Mouse (Mus musculus) stomach, postnatal 0 days (tissue): Measurements from ENCODE around the gene Kifc1. TPM values are rescaled to one million over a fixed set of nuclear protein-coding genes. Genes with fewer than 3 reads are reported as not detected.
A peak's percentile ranks its signal among the peaks of the same experiment; 100 is the strongest.

Experiments
- ATAC-seq: fragments of 200-750 bp; cut with Nextera tagmentation; 2 replicates; pipeline ENCODE4 v1.8.0; 2017; ENCODE audit not compliant: low FRiP score, low TSS enrichment
- DNase-seq: peaks from one replicate; pipeline ENCODE4 v3.0.0-alpha.2; 2016; ENCODE audit warnings: low spot score
- H3K27ac ChIP-seq: fragments of 300-500 bp; sonication (generic); replicated peaks from 2 replicates; pipeline ENCODE4 v1.5.1; 2014; ENCODE audit warnings: mild to moderate bottlenecking, control low read depth
- H3K27me3 ChIP-seq: fragments of 300-500 bp; sonication (generic); 2 replicates; pipeline ENCODE4 v1.6.1; 2014; ENCODE audit warnings: low read length; ENCODE audit not compliant: control insufficient read depth, insufficient read depth
- H3K36me3 ChIP-seq: fragments of 300-500 bp; sonication (generic); 2 replicates; pipeline ENCODE4 v1.6.1; 2014; ENCODE audit warnings: low read length, mixed read lengths; ENCODE audit not compliant: control insufficient read depth, insufficient read depth
- H3K4me1 ChIP-seq: fragments of 300-500 bp; sonication (generic); replicated peaks from 2 replicates; pipeline ENCODE4 v1.6.1; 2014; ENCODE audit warnings: antibody characterized with exemption; ENCODE audit not compliant: control insufficient read depth, insufficient read depth
- H3K4me2 ChIP-seq: fragments of 300-500 bp; sonication (generic); replicated peaks from 2 replicates; pipeline ENCODE4 v1.6.1; 2014; ENCODE audit warnings: low read depth, mild to moderate bottlenecking, control low read depth, moderate library complexity
- H3K4me3 ChIP-seq: fragments of 300-500 bp; sonication (generic); 2 replicates; pipeline ENCODE4 v1.5.1; 2014; ENCODE audit warnings: low read depth, low read length, control low read depth
- H3K9ac ChIP-seq: fragments of 300-500 bp; sonication (generic); 2 replicates; pipeline ENCODE4 v1.6.1; 2014; ENCODE audit warnings: mild to moderate bottlenecking, low read length, control low read depth, mixed read lengths
- H3K9me3 ChIP-seq: fragments of 300-500 bp; sonication (generic); 2 replicates; pipeline ENCODE4 v1.6.1; 2016; ENCODE audit warnings: low read length; ENCODE audit not compliant: control insufficient read depth
- CTCF ChIP-seq: IDR thresholded peaks from 2 replicates; pipeline ENCODE4 v1.5.1; 2016; ENCODE audit warnings: antibody characterized with exemption, low read depth, mild to moderate bottlenecking, moderate library complexity
- EP300 ChIP-seq: optimal IDR thresholded peaks from 2 replicates; pipeline ENCODE3; 2016; ENCODE audit warnings: antibody characterized with exemption
- WGBS: fragments of 180-500 bp; shearing (Covaris S2); extraction: QIAGEN DNeasy Blood & Tissue Kit; methylation state at CpG from one replicate; pipeline ENCODE4 v1.1.7; 2014; 5-methylcytosine and 5-hydroxymethylcytosine counted together
- microRNA-seq: library from miRNA; unstranded; fragments of <30 nt; microRNA quantifications from one replicate; pipeline ENCODE4, GENCODE M21; 2016
- polyA plus RNA-seq: library from polyadenylated mRNA; unstranded; fragments of >200 nt; fragmentation: Nextera tagmentation; extraction: Ambion mirVana; gene quantifications from 2 replicates; pipeline ENCODE4 v1.2.1, GENCODE M21; 2015

Kifc1 gene
- polyA plus RNA-seq, 1 experiment from 2014 or later = 1.7 TPM

DNA sequence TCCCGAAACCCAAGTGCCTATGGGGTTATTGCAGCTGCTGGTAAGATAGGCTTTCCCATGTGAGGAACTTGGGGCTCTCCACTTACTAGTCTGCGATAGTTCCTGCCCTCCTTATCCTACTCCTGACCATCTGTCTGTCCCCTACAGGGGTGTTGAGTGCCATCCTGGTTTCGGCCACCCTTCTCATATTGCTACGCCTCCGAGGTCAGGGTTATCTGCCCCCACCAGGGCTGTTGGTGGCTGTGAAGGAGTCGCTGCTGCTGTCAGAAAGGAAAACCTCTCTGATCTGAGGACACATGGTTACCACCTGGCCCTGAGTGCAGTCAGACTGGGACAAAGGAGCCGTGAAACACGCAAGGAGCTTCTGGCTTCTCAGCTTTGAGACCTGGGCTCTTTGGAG is 42.3 kb downstream of the Kifc1 start:
- no peak overlapping the region for H3K4me2 ChIP-seq
- 87% methylated on average over 8 of the region's 8 CpGs for WGBS

GRCm38 (mm10) chr17:33844196-33844595 is 46.3 kb downstream of the Kifc1 start:
- WGBS = 67% methylated on average over 1 of the region's 1 CpGs
- Histone ChIP-seq H3K27ac (no peak overlapping the region), H3K9me3 (no peaks in the 10 kb centered on the region), H3K4me2 (no peak overlapping the region), H3K9ac (no peak overlapping the region), H3K4me3 (no peak overlapping the region), H3K27me3 (no peaks in the 10 kb centered on the region), H3K4me1 (no peaks in the 10 kb centered on the region), H3K36me3 (peaks cover 3% of the 10 kb centered on the region; the same call in 1 of the 2 replicates)
- TF ChIP-seq CTCF (no peak), EP300 (no peak)
- no peak for ATAC-seq
- DNase-seq = no peak

More for the DNA sequence above, 42.3 kb downstream of the Kifc1 start:
- H3K4me1 ChIP-seq = no peaks in the 10 kb centered on the region
- H3K4me3 ChIP-seq = no peak overlapping the region
- TF ChIP-seq CTCF (no peak), EP300 (no peak)
- H3K36me3 ChIP-seq = peaks cover 3% of the 10 kb centered on the region; the same call in 1 of the 2 replicates
- no peaks in the 10 kb centered on the region for H3K9me3 ChIP-seq
- no peak for DNase-seq
- H3K27ac ChIP-seq = no peak overlapping the region
- H3K9ac ChIP-seq = no peak overlapping the region
- no peaks in the 10 kb centered on the region for H3K27me3 ChIP-seq
- ATAC-seq = no peak

- no peak within 1 kb of the TSS for H3K27ac ChIP-seq
- 0% methylated on average over 44 of the region's 45 CpGs for WGBS
- ATAC-seq = peak; percentile 92
Observed at GRCm38 (mm10) chr17:33842966-33843795, 47.3 kb downstream of the Kifc1 start, which contains the start of gene Cd320. Cd320 (plus strand) TSS chr17:33843091.

DNA sequence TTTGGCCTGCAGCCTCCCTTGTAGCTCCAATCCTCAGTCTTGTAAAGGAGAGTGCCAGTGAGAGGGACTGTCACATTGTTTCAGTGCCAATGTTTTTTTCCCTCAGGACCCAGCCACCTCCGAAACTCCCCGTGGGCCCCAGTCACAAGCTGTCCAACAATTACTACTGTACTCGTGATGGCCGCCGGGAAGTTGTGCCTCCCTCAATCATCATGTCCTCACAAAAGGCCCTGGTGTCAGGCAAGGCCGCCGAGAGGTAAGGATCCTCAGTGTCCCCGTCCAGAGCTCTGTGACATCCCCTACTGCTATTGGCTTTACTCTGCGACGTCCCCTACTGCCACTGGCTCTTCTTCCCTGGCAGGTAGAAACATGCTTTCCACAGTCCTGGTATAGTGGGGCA is 60.9 kb downstream of the Kifc1 start:
- no peak overlapping the region for H3K9ac ChIP-seq
- no peaks in the 10 kb centered on the region for H3K27me3 ChIP-seq
- DNase-seq (no peak), ATAC-seq (no peak)
- peak overlapping the region; percentile 31 for H3K27ac ChIP-seq
- H3K36me3 ChIP-seq = peaks cover 8% of the 10 kb centered on the region
- no peaks in the 10 kb centered on the region for H3K4me1 ChIP-seq
- no peak overlapping the region for H3K4me3 ChIP-seq
- no peak overlapping the region for H3K4me2 ChIP-seq
- no peak for TF ChIP-seq CTCF
- no peak for TF ChIP-seq EP300
- WGBS = 80% methylated on average over 10 of the region's 10 CpGs
- H3K9me3 ChIP-seq = no peaks in the 10 kb centered on the region

More at GRCm38 (mm10) chr17:33842966-33843795, 47.3 kb downstream of the Kifc1 start, which contains the start of gene Cd320:
- DNase-seq = peak; percentile 92
- Histone ChIP-seq H3K36me3 (peaks cover 2% of the 10 kb centered on the region; the same call in 1 of the 2 replicates), H3K4me3 (peak within 1 kb of the TSS; percentile 82), H3K4me1 (no peaks in the 10 kb centered on the region), H3K27me3 (no peaks in the 10 kb centered on the region), H3K9me3 (no peaks in the 10 kb centered on the region), H3K9ac (peak within 1 kb of the TSS; percentile 67), H3K4me2 (peak within 1 kb of the TSS; percentile 96)
- TF ChIP-seq EP300 = no peak
- peak; percentile 45; the same call in 1 of the 2 replicates for TF ChIP-seq CTCF

GRCm38 (mm10) chr17:33828892-33829291 is 61.6 kb downstream of the Kifc1 start:
- ATAC-seq (peak; percentile 74), DNase-seq (peak; percentile 87)
- H3K36me3 ChIP-seq = peaks cover 8% of the 10 kb centered on the region
- H3K9ac ChIP-seq = no peak overlapping the region
- H3K27me3 ChIP-seq = no peaks in the 10 kb centered on the region
- peak; percentile 76 for TF ChIP-seq EP300
- no peak for TF ChIP-seq CTCF
- H3K9me3 ChIP-seq = no peaks in the 10 kb centered on the region
- H3K4me2 ChIP-seq = no peak overlapping the region
- no peaks in the 10 kb centered on the region for H3K4me1 ChIP-seq
- H3K27ac ChIP-seq = peak overlapping the region; percentile 31; the same call in 1 of the 2 replicates
- 34% methylated on average over 2 of the region's 2 CpGs for WGBS
- no peak overlapping the region for H3K4me3 ChIP-seq

DNA sequence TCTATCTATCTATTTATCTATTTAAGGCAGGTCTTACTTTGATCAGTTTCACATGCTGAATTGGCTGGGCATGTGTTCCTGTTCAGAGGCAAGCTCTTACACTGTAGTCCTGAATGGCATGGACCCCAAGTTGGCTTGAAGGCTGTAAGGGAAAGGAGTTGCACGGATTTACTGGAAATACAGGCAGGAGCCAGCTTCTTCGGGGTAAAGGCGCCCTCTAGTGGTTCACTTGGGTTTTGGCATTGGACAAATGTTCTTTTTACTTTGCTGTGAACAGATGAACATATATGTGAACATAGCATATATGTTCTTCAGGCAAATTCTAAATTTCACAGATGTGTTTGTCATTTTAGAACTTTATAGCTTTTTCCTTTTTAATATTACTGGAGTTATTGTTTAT is 63.6 kb downstream of the Kifc1 start:
- Histone ChIP-seq H3K9me3 (no peaks in the 10 kb centered on the region), H3K4me2 (no peak overlapping the region), H3K27me3 (no peaks in the 10 kb centered on the region), H3K27ac (no peak overlapping the region), H3K36me3 (peaks cover 14% of the 10 kb centered on the region), H3K4me1 (peaks cover 5% of the 10 kb centered on the region; the same call in 1 of the 2 replicates), H3K9ac (no peak overlapping the region), H3K4me3 (no peak overlapping the region)
- DNase-seq (peak; percentile 77), ATAC-seq (no peak)
- under 1% methylated on average over 3 of the region's 3 CpGs for WGBS
- TF ChIP-seq CTCF = peak; percentile 95
- TF ChIP-seq EP300 = no peak

Small RNA genes lying within 50 kb of the gene (microRNA-seq; reads per million reads assigned to microRNA genes)
- gene Gm27740 = not detected

Other genes with a start within 250 kb of the Kifc1 start
- 115 and 122 TPM in 2 replicates for gene Hnrnpm, start 203.8 kb downstream of the Kifc1 start, polyA plus RNA-seq
- gene March2, start 172.0 kb downstream of the Kifc1 start, polyA plus RNA-seq = 51.1 and 54.6 TPM in 2 replicates
- 164 TPM in 2 replicates for gene Rab11b, start 130.1 kb downstream of the Kifc1 start, polyA plus RNA-seq
- 31.3 and 42.4 TPM in 2 replicates for gene Angptl4, start 108.8 kb downstream of the Kifc1 start, polyA plus RNA-seq
- gene Kank3, start 80.1 kb downstream of the Kifc1 start, polyA plus RNA-seq = 17.1 and 20.3 TPM in 2 replicates
- 1,008 and 1,055 TPM in 2 replicates for gene Rps28, start 66.1 kb downstream of the Kifc1 start, polyA plus RNA-seq
- gene Ndufa7, start 66.1 kb downstream of the Kifc1 start, polyA plus RNA-seq = 497 TPM in 2 replicates
- 32.7 and 38.2 TPM in 2 replicates for gene Cd320, start 47.6 kb downstream of the Kifc1 start, polyA plus RNA-seq
- gene Gm7029, start 16.8 kb downstream of the Kifc1 start, polyA plus RNA-seq = not detected in 2 replicates
- 1.1 TPM in 2 replicates for gene Platr17, start 14.5 kb upstream of the Kifc1 start, polyA plus RNA-seq
- gene Daxx, start 18.8 kb upstream of the Kifc1 start, polyA plus RNA-seq = 18.1 and 22.4 TPM in 2 replicates
- 63.7 and 72.4 TPM in 2 replicates for gene Tapbp, start 25.2 kb upstream of the Kifc1 start, polyA plus RNA-seq
- 10.7 and 12.2 TPM in 2 replicates for gene Zbtb22, start 25.2 kb upstream of the Kifc1 start, polyA plus RNA-seq
- gene Rgl2, start 38.9 kb upstream of the Kifc1 start, polyA plus RNA-seq = 18.6 and 24.4 TPM in 2 replicates
- 92.7 and 96.8 TPM in 2 replicates for gene Pfdn6, start 49.7 kb upstream of the Kifc1 start, polyA plus RNA-seq
- 17.1 and 20.2 TPM in 2 replicates for gene Wdr46, start 50.0 kb upstream of the Kifc1 start, polyA plus RNA-seq
- gene B3galt4, start 60.8 kb upstream of the Kifc1 start, polyA plus RNA-seq = 15.0 and 15.2 TPM in 2 replicates
- 24.7 and 26.3 TPM in 2 replicates for gene Vps52, start 65.2 kb upstream of the Kifc1 start, polyA plus RNA-seq
- 1,740 and 1,781 TPM in 2 replicates for gene Rps18, start 65.3 kb upstream of the Kifc1 start, polyA plus RNA-seq
- 129 and 130 TPM in 2 replicates for gene H2-K1, start 109.7 kb upstream of the Kifc1 start, polyA plus RNA-seq
- 13.3 and 14.6 TPM in 2 replicates for gene Ring1, start 134.0 kb upstream of the Kifc1 start, polyA plus RNA-seq
- 37.6 and 42.4 TPM in 2 replicates for gene H2-Ke6, start 137.4 kb upstream of the Kifc1 start, polyA plus RNA-seq
- gene Slc39a7, start 141.0 kb upstream of the Kifc1 start, polyA plus RNA-seq = 114 and 118 TPM in 2 replicates
- 25.0 and 26.9 TPM in 2 replicates for gene Rxrb, start 141.2 kb upstream of the Kifc1 start, polyA plus RNA-seq
- gene Col11a2, start 148.8 kb upstream of the Kifc1 start, polyA plus RNA-seq = 0.18 and 0.29 TPM in 2 replicates
- gene H2-Oa, start 201.7 kb upstream of the Kifc1 start, polyA plus RNA-seq = 0.25 and 0.29 TPM in 2 replicates
- 9.1 and 9.5 TPM in 2 replicates for gene H2-DMa, start 228.9 kb upstream of the Kifc1 start, polyA plus RNA-seq
- gene Brd2, start 232.0 kb upstream of the Kifc1 start, polyA plus RNA-seq = 45.0 and 48.1 TPM in 2 replicates